Mouse (Mus musculus) CH12.LX (cell line): ENCODE measurements at regions not wholly inside any gene's neighbourhood (a gene's known extent, or its start where the extent isn't known, plus 50 kb on each side); places are given as distances from the start of the nearest gene placed in this dataset.
A peak's percentile ranks its signal among the peaks of the same experiment; 100 is the strongest.

Experiments
- DNase-seq: peaks from one replicate; pipeline ENCODE4 v3.0.0-alpha.2; 2013; ENCODE audit errors: extremely low read depth
- H3K27ac ChIP-seq: 2 replicates; pipeline ENCODE4 v1.5.1; 2012; ENCODE audit warnings: low read depth, mild to moderate bottlenecking, control low read depth, moderate library complexity; ENCODE audit not compliant: insufficient read depth
- H3K27me3 ChIP-seq: replicated peaks from 2 replicates; pipeline ENCODE3; 2012; ENCODE audit warnings: inconsistent platforms
- H3K36me3 ChIP-seq, 2 experiments: replicated peaks in 1 of 2; 2 replicates each; pipeline versions ENCODE3 to v1.6.1; 2012; ENCODE audit warnings: inconsistent platforms in 1 of 2, low read length in 1 of 2, mild to moderate bottlenecking in 1 of 2, mixed read lengths in 1 of 2, moderate library complexity in 1 of 2; ENCODE audit not compliant: control insufficient read depth in 1 of 2, insufficient read depth in 1 of 2
- H3K4me1 ChIP-seq, 2 experiments: 2 replicates each; pipeline ENCODE4 v1.6.1; 2012; ENCODE audit warnings: inconsistent platforms in 1 of 2, moderate library complexity in 1 of 2; ENCODE audit not compliant: insufficient read depth in 2 of 2, control insufficient read depth in 1 of 2
- H3K4me2 ChIP-seq: 2 replicates; pipeline ENCODE4 v1.6.1; 2012; ENCODE audit warnings: low read depth, mild to moderate bottlenecking, control low read depth; ENCODE audit not compliant: poor library complexity, insufficient read depth, severe bottlenecking
- H3K4me3 ChIP-seq, 3 experiments: fragments of 150-350 bp in 1 of 3; sonication (generic) in 1 of 3; replicated peaks in 1 of 3; 2 replicates each; pipeline versions ENCODE3 to v1.5.1; 2011 to 2012; ENCODE audit warnings: low read depth in 2 of 3, low read length in 2 of 3, mild to moderate bottlenecking in 2 of 3, moderate library complexity in 2 of 3, control low read depth in 1 of 3, improper control_type of control experiment in 1 of 3, inconsistent platforms in 1 of 3, mixed read lengths in 1 of 3; ENCODE audit not compliant: poor library complexity in 1 of 3
- H3K79me2 ChIP-seq: replicated peaks from 2 replicates; pipeline ENCODE4 v1.6.1; 2012; ENCODE audit warnings: mild to moderate bottlenecking, moderate library complexity; ENCODE audit not compliant: control insufficient read depth, poor library complexity, insufficient read depth, severe bottlenecking; ENCODE audit errors: extremely low read depth
- H3K9ac ChIP-seq: 2 replicates; pipeline ENCODE4 v1.6.1; 2012; ENCODE audit warnings: low read depth, mild to moderate bottlenecking, control low read depth, moderate library complexity; ENCODE audit not compliant: insufficient read depth
- H3K9me3 ChIP-seq: replicated peaks from 2 replicates; pipeline ENCODE3; 2012; ENCODE audit warnings: low read length, inconsistent platforms, mixed read lengths
- BHLHE40 ChIP-seq: IDR thresholded peaks from 2 replicates; pipeline ENCODE4 v1.6.1; 2011; ENCODE audit warnings: mild to moderate bottlenecking, low read depth, low read length, improper control_type of control experiment
- CTCF ChIP-seq, 2 experiments: IDR thresholded peaks in 1 of 2; conservative IDR thresholded peaks in 1 of 2; 2 replicates each; pipeline ENCODE4 v1.5.1; 2011 to 2012; ENCODE audit warnings: low read depth in 2 of 2, low read length in 2 of 2, improper control_type of control experiment in 1 of 2, inconsistent platforms in 1 of 2, mild to moderate bottlenecking in 1 of 2, moderate library complexity in 1 of 2
- E2F4 ChIP-seq: IDR thresholded peaks from 2 replicates; pipeline ENCODE4 v1.6.1; 2011; ENCODE audit warnings: low read depth, low read length, improper control_type of control experiment; ENCODE audit not compliant: insufficient replicate concordance
- ELF1 ChIP-seq: IDR thresholded peaks from 2 replicates; pipeline ENCODE4 v1.6.1; 2014; ENCODE audit warnings: low read depth, mild to moderate bottlenecking, inconsistent platforms, low read length, improper control_type of control experiment
- EP300 ChIP-seq: IDR thresholded peaks from 2 replicates; pipeline ENCODE4 v1.6.1; 2011; ENCODE audit warnings: low read length, improper control_type of control experiment
- ETS1 ChIP-seq: conservative IDR thresholded peaks from 2 replicates; pipeline ENCODE4 v1.6.1; 2012; ENCODE audit warnings: low read depth, mild to moderate bottlenecking, inconsistent platforms, low read length, improper control_type of control experiment, moderate library complexity
- HCFC1 ChIP-seq: IDR thresholded peaks from 2 replicates; pipeline ENCODE4 v1.6.1; 2012; ENCODE audit warnings: low read depth, mild to moderate bottlenecking, inconsistent platforms, low read length, improper control_type of control experiment
- IRF4 ChIP-seq: IDR thresholded peaks from 2 replicates; pipeline ENCODE4 v1.6.1; 2014; ENCODE audit warnings: low read depth, mild to moderate bottlenecking, inconsistent platforms, low read length, improper control_type of control experiment
- JUND ChIP-seq: conservative IDR thresholded peaks from 2 replicates; pipeline ENCODE4 v1.6.1; 2011; ENCODE audit warnings: low read depth, low read length, improper control_type of control experiment
- KAT2A ChIP-seq: IDR thresholded peaks from 2 replicates; pipeline ENCODE4 v1.6.1; 2012; ENCODE audit warnings: low read length, improper control_type of control experiment, inconsistent platforms; ENCODE audit not compliant: insufficient replicate concordance
- MAFK ChIP-seq: IDR thresholded peaks from 2 replicates; pipeline ENCODE4 v1.6.1; 2011; ENCODE audit warnings: low read length, improper control_type of control experiment; ENCODE audit not compliant: insufficient replicate concordance
- MAX ChIP-seq: IDR thresholded peaks from 2 replicates; pipeline ENCODE4 v1.6.1; 2011; ENCODE audit warnings: low read length, improper control_type of control experiment
- MEF2A ChIP-seq: IDR thresholded peaks from 2 replicates; pipeline ENCODE4 v1.6.1; 2014; ENCODE audit warnings: low read depth, mild to moderate bottlenecking, inconsistent platforms, low read length, improper control_type of control experiment, borderline replicate concordance
- NELFE ChIP-seq: IDR thresholded peaks from 2 replicates; pipeline ENCODE4 v1.6.1; 2011; ENCODE audit warnings: low read depth, low read length, improper control_type of control experiment
- NRF1 ChIP-seq: IDR thresholded peaks from 2 replicates; pipeline ENCODE4 v1.6.1; 2014; ENCODE audit warnings: low read depth, mild to moderate bottlenecking, inconsistent platforms, low read length, improper control_type of control experiment, moderate library complexity
- PAX5 ChIP-seq: IDR thresholded peaks from 2 replicates; pipeline ENCODE4 v1.6.1; 2012; ENCODE audit warnings: low read length, inconsistent platforms, mixed read lengths
- POLR2AphosphoS2 ChIP-seq: IDR thresholded peaks from 2 replicates; pipeline ENCODE4 v1.6.1; 2011; ENCODE audit warnings: low read depth, low read length, improper control_type of control experiment
- RAD21 ChIP-seq: IDR thresholded peaks from 2 replicates; pipeline ENCODE4 v1.6.1; 2011; ENCODE audit warnings: low read depth, mild to moderate bottlenecking, low read length, improper control_type of control experiment, moderate library complexity
- RCOR1 ChIP-seq: conservative IDR thresholded peaks from 2 replicates; pipeline ENCODE4 v1.6.1; 2012; ENCODE audit warnings: low read depth, mild to moderate bottlenecking, inconsistent platforms, low read length, improper control_type of control experiment
- SIN3A ChIP-seq: IDR thresholded peaks from 2 replicates; pipeline ENCODE4 v1.6.1; 2012; ENCODE audit warnings: low read length, improper control_type of control experiment, inconsistent platforms
- SMC3 ChIP-seq: IDR thresholded peaks from 2 replicates; pipeline ENCODE4 v1.6.1; 2011; ENCODE audit warnings: low read depth, low read length, improper control_type of control experiment
- TBP ChIP-seq: conservative IDR thresholded peaks from 2 replicates; pipeline ENCODE4 v1.6.1; 2011; ENCODE audit warnings: low read depth, low read length, improper control_type of control experiment
- USF1 ChIP-seq: IDR thresholded peaks from 2 replicates; pipeline ENCODE4 v1.6.1; 2014; ENCODE audit warnings: low read depth, mild to moderate bottlenecking, inconsistent platforms, low read length, improper control_type of control experiment
- USF2 ChIP-seq: conservative IDR thresholded peaks from 2 replicates; pipeline ENCODE4 v1.6.1; 2011; ENCODE audit warnings: low read depth, low read length, improper control_type of control experiment
- ZKSCAN1 ChIP-seq: IDR thresholded peaks from 2 replicates; pipeline ENCODE4 v1.6.1; 2012; ENCODE audit warnings: low read depth, inconsistent platforms, low read length, improper control_type of control experiment, borderline replicate concordance
- ZMIZ1 ChIP-seq: IDR thresholded peaks from 2 replicates; pipeline ENCODE4 v1.6.1; 2012; ENCODE audit warnings: low read depth, mild to moderate bottlenecking, inconsistent platforms, low read length, improper control_type of control experiment
- dilution Hi-C: fragments of 300-500 bp; cut with MboI; formaldehyde crosslinking; loops from 2 replicates; pipeline ENCODE4 v1.14.3; 2020; ENCODE audit warnings: low sequenced_read_pairs; ENCODE audit not compliant: extremely low pct_unique_long_range_greater_than_20kb, extremely low pct_ligation_motif_present
- in situ Hi-C: fragments of 300-500 bp; cut with MboI; formaldehyde crosslinking; loops from 3 replicates; pipeline ENCODE4 v1.14.3; 2019; ENCODE audit warnings: low sequenced_read_pairs, low pct_ligation_motif_present, low pct_unique_long_range_greater_than_20kb, mixed read lengths

GRCm38 (mm10) chr17:64943213-64943612 is 107.3 kb upstream of the 4930583I09Rik start:
- H3K9me3 ChIP-seq, result no peaks in the 10 kb centered on the region
- no peak overlapping the region for H3K4me2 ChIP-seq
- dilution Hi-C loops, result no loop called here
- TF ChIP-seq ETS1, result no peak
- no peak for TF ChIP-seq KAT2A
- no peak for TF ChIP-seq RCOR1
- no peak for TF ChIP-seq SIN3A
- TF ChIP-seq NRF1, result no peak
- TF ChIP-seq PAX5, result no peak
- no peak for TF ChIP-seq JUND
- TF ChIP-seq MEF2A, result no peak
- TF ChIP-seq ELF1, result no peak
- TF ChIP-seq ZMIZ1, result no peak
- no peak for TF ChIP-seq HCFC1
- no peak for TF ChIP-seq POLR2AphosphoS2
- TF ChIP-seq E2F4, result no peak
- no peak for TF ChIP-seq SMC3
- TF ChIP-seq TBP, result no peak
- TF ChIP-seq MAFK, result no peak
- no peak for TF ChIP-seq CTCF (conservative IDR thresholded peaks at IDR 0.05 in 1 of 2, IDR thresholded peaks at IDR 0.05 in 1 of 2; ENCODE audit: low read depth in 2 of 2, low read length in 2 of 2)
- H3K79me2 ChIP-seq, result no peaks in the 10 kb centered on the region
- H3K4me1 ChIP-seq, result peaks cover 0 to 7% of the 10 kb centered on the region in 2 experiments; a peak in 1 of 4 replicates
- DNase-seq, result no peak
- H3K27ac ChIP-seq, result no peak overlapping the region
- H3K36me3 ChIP-seq, result no peaks in the 10 kb centered on the region
- H3K27me3 ChIP-seq, result no peaks in the 10 kb centered on the region
- in situ Hi-C loops, result no loop called here
- H3K9ac ChIP-seq, result no peak overlapping the region
- no peak overlapping the region for H3K4me3 ChIP-seq

DNA sequence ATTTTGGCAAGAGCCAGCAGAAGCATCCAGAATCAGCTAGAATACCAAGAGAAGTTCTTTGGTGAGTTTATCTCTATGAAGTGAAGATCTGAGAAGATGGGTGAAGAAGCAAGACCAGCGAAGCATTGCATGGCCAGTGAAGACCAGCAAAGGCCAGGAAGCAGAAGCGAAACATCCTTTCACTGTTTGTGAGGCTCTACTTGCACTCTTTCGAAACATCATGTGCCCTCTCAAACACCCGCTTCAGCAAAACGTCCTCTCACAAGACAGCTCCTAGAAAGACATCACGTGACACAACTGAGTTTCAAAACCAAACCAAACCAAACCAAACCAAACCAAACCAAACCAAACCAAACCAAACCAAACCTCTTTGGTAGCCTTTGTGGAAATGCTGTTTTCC is 105.7 kb upstream of the 4930583I09Rik start:
- no peak for DNase-seq
- no peak for TF ChIP-seq ELF1
- peak; percentile 79 for TF ChIP-seq IRF4
- TF ChIP-seq USF2, result peak; percentile 79
- TF ChIP-seq PAX5, result no peak
- TF ChIP-seq ETS1, result peak; percentile 31; the same call in 1 of the 2 replicates
- TF ChIP-seq RAD21, result no peak
- TF ChIP-seq NELFE, result no peak
- TF ChIP-seq BHLHE40, result peak; percentile 92
- TF ChIP-seq MAX, result peak; percentile 36; the same call in 1 of the 2 replicates
- peak; percentile 54; the same call in 1 of the 2 replicates for TF ChIP-seq EP300
- TF ChIP-seq MAFK, result peak; percentile 65; the same call in 1 of the 2 replicates
- 0 out of 2 replicates have a peak, but pooled peaks have one; percentile 34 for TF ChIP-seq SIN3A
- TF ChIP-seq USF1, result peak; percentile 70
- no peak for TF ChIP-seq ZKSCAN1
- TF ChIP-seq TBP, result no peak
- TF ChIP-seq, all 38 proteins: peak for 9
- Histone ChIP-seq H3K9me3 (no peaks in the 10 kb centered on the region), H3K4me2 (no peak overlapping the region), H3K9ac (no peak overlapping the region), H3K36me3 (no peaks in the 10 kb centered on the region), H3K27me3 (no peaks in the 10 kb centered on the region), H3K27ac (no peak overlapping the region), H3K79me2 (no peaks in the 10 kb centered on the region), H3K4me3 (no peak overlapping the region), H3K4me1 (peaks cover 0 to 7% of the 10 kb centered on the region in 2 experiments; a peak in 1 of 4 replicates)
- dilution Hi-C loops (no loop called here), in situ Hi-C loops (no loop called here)
